ENCODE assay signal across 13 mouse cellular contexts in the genomic region with DNA sequence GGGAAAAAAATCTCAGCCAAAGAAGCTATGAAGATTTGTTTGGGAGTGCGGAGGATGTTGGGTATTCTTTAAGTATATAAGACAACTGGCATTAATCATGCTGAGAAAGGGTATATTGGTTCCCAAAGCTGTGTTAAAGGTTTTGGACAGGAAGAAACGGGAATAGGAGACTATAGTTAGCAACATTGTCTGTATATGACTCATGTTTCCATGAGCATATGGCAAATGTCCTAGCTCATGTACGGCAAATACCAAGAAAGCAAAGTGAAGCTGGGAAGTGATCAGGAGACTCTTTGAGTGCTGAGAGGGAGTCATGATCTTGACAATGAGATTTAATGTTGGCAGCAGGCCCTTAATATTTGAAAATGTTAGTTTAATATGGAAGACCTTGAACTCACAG.
"Had no signal": no experiment of that assay in that cellular context is flagged by ENCODE, and none has a peak within 500 bp of the region (broad histone marks: within the 10 kb centered on the region; RNA-seq: fewer than 3 reads in every experiment).

No protein-coding gene starts in this region.

- H3K36me3 ChIP-seq: liver, embryonic 13.5 days; midbrain, embryonic 13.5 days had no signal

- DNase-seq: kidney, postnatal 36 days; layer of hippocampus, postnatal 36 days; liver, embryonic 13.5 days; lung, adult 2 months; lung, postnatal 14 days; lung, postnatal 4 days; thymus, adult 18-20 months; thymus, postnatal 36 days had no signal

- H3K4me3 ChIP-seq: left cerebral cortex, adult 2 months; liver, embryonic 13.5 days; midbrain, embryonic 13.5 days; myocyte had no signal

- H3K4me2 ChIP-seq: liver, embryonic 13.5 days; midbrain, embryonic 13.5 days had no signal

- H3K27ac ChIP-seq: kidney, postnatal 0 days; left cerebral cortex, adult 2 months; liver, embryonic 13.5 days; midbrain, embryonic 13.5 days had no signal

- H3K4me1 ChIP-seq: liver, embryonic 13.5 days; midbrain, embryonic 13.5 days had no signal

- H3K27me3 ChIP-seq: liver, embryonic 13.5 days; midbrain, embryonic 13.5 days had no signal

- H3K9me3 ChIP-seq: liver, embryonic 13.5 days; midbrain, embryonic 13.5 days had no signal

- ATAC-seq: midbrain, embryonic 13.5 days; midbrain, embryonic 16.5 days had no signal

- H3K9ac ChIP-seq: liver, embryonic 13.5 days; midbrain, embryonic 13.5 days had no signal
